Mouse (Mus musculus) brain, embryonic 18.5 days (tissue): Measurements from ENCODE around the gene Cnga4.
"Not testable (repeated sequence)": the region's sequence is repeated elsewhere in the genome, so short reads cannot be mapped to it uniquely, and the experiment has no call there.

ENCODE experiments used
- DNase-seq: peaks from one replicate; pipeline ENCODE4 v3.0.0-alpha.2; 2012; ENCODE audit warnings: low read depth, low spot score

The Cnga4 gene

DNA sequence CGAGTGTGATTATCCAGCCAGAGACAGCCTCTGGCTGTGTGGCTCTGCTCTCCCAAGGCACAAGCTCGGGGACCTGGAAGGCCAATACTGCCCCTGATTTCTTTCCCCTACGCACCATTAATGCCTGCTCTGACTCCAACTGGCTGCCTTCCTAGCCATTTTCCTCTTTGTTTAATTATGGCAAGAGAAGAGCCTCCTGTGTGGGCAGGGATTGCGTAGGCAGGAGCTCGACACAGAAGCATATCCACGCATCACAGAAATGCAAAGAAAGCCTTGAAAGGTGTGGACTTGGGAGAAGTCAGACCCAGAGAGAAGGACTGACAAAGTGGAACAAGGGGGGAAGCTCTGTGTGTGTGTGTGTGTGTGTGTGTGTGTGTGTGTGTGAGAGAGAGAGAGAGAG, 10.0 kb downstream of the Cnga4 start:
- no peak for DNase-seq

DNA sequence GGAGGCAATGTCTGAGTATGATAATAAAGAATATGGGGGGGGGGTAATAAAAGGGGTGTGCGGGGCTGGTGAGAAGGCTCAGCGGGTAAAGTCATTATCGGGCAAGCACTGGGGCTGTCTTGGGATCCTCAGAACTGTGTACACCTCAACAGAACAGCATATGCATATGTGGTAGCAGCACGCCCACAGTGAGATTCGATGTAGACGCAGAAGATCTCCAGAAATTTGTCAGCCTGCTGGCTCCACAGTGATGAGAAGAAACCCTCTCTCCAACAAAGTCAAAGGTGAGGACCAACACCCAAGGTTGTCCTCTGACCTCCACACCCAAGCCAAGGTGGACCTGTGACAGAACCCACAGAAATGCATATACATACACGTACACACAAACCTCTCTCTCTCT, 12.2 kb downstream of the Cnga4 start:
- no peak for DNase-seq

DNA sequence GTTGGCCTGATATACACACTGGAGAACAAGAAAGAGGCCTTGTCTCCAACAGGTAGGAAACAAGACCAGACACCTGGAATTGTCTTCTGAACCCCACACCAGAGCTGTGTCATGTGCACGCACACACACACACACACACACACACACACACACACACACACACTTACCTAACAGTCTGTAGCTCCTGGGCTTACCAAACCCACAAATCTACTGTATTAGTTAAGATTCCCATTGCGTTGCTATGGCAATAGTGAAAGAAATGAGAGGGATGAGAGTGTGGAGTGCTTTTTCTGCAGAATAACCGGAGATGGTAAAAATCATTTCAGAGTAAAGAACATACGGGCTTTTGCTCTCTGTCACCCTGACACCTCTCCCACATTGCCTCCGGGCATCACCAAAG, 13.7 kb downstream of the Cnga4 start:
- no peak for DNase-seq

DNA sequence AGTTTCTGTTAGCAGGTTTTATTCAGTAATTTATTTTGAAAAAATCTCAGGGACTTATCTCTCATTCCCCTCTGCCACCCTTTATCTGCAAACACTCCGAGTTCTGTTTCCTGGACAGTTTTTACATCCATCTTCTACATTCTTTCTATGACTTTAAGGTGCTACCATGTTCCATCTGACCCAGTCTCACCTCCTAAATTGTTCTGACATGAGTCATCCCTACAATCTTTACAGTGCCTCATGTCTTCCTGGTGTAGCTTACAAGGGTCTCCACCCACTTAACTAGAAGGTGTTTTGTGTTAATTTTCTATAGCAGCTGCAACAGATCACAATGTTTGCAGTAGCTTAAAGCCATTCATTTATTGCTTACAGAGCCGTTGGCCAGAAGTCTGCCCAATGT, 16.5 kb downstream of the Cnga4 start:
- no peak for DNase-seq

DNA sequence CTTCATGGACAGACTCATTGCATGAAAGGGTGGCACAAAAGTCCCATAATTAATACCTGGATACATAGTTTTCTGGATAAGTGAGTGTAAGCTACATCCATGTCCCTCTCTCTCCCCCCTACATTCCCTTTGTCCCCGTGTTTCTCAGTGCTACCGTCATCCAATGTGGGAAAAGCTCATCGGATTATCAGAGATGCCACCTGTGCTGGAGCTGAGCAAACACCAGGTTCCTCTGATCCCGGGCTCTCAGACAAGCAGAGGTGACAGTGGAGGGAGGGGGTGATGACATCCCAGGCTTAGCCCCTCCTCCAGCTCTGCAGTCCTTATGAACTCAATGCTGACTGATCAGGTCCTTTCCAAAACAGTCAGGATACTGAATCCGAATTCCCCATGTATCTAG, 20.0 kb downstream of the Cnga4 start:
- no peak for DNase-seq

DNA sequence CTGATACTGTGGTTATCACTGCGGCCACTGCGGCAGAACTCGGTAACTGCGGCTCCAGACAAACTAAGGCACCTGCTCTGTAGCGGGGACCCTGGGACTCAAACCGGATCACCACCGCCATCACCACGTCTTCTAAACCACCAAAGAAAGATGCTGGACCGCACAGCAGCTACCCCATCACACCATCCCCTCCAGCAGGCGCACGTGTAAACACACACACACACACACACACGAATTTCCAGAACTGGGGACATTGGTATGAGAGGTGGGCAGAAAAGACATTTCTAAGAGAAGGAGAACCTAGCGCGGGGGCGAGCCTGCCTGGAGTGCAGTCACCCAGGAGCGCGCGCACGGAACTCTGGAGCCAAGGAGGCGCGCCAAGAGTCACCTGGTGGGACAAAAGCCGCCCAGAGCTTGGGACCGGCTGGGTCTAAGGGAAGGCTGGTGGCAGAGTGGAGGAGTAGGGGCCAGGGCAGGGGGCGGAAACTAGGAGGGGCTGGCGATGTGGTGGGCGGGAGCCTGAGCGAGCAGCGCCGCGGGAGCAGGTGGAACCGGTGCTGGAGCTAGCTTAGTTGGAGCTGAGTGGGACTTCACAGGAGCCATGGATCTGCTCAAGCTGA, 21.2 kb downstream of the Cnga4 start, which contains the start of gene Cckbr:
Gene Cckbr, plus strand, starts transcription at position 308 of the 620 bp plus-strand sequence.
- DNase-seq = no peak

DNA sequence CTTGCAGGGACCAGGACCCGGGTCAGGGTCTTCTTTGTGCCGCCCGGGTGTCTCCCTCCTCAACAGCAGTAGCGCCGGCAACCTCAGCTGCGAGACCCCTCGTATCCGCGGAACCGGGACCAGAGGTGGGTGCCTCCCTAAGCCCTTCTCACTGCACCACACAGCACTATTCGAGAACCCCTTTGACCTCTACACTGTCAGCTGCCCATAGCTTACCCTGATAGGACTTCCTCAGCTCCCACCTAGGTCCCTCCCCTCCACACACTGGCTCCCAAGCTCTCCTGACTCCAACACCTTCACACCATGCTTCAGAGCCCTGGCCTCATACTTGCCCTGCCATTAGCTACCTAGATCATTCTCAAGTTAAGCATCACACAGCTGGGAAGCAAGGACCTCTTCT, 21.7 kb downstream of the Cnga4 start:
- DNase-seq = no peak

DNA sequence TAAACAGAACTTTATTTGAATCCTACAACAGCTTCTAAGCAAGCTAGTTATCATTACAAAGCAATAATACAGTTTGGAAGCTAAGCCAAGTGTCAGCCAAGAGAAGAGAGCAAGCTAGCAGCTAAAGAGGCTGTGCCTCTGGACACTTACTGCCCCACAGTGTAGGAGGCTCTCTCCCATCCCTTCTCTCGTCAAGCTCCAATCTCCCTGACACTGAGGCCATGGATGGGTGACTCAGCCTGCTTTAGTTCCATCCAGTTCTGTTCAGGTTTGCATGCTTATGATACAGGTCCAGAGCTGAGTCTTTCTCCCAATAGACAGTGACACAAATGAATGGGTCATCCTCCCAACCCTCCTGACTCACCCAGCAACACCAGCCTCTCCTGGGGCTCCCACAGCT, 27.7 kb downstream of the Cnga4 start:
- DNase-seq = no peak

DNA sequence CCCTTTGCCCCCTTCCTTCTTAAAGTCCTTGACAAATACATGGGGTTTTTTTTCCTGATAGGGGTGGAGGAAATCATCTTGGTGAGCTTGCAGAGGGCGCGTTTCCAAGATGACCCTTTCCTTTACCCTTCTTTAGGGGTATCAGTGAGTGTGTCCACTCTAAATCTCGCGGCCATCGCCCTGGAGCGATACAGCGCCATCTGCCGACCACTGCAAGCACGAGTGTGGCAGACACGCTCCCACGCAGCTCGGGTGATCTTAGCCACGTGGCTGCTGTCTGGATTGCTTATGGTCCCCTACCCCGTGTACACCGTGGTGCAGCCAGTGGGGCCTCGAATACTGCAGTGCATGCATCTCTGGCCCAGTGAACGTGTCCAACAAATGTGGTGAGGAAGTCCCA, 29.5 kb downstream of the Cnga4 start:
- no peak for DNase-seq

DNA sequence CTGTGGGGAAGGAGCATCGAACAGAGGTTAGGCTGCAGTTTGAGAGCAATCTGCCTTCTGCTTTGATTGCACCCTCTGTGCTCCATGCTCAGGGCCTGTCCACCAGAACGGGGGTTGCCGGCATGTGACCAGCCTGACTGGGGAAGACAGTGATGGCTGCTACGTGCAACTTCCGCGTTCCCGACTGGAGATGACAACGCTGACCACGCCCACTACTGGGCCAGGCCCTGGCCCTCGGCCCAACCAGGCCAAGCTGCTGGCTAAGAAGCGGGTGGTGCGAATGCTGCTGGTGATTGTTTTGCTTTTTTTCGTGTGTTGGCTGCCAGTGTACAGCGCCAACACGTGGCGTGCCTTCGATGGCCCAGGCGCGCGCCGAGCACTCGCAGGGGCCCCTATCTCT, 30.4 kb downstream of the Cnga4 start:
- no peak for DNase-seq

DNA sequence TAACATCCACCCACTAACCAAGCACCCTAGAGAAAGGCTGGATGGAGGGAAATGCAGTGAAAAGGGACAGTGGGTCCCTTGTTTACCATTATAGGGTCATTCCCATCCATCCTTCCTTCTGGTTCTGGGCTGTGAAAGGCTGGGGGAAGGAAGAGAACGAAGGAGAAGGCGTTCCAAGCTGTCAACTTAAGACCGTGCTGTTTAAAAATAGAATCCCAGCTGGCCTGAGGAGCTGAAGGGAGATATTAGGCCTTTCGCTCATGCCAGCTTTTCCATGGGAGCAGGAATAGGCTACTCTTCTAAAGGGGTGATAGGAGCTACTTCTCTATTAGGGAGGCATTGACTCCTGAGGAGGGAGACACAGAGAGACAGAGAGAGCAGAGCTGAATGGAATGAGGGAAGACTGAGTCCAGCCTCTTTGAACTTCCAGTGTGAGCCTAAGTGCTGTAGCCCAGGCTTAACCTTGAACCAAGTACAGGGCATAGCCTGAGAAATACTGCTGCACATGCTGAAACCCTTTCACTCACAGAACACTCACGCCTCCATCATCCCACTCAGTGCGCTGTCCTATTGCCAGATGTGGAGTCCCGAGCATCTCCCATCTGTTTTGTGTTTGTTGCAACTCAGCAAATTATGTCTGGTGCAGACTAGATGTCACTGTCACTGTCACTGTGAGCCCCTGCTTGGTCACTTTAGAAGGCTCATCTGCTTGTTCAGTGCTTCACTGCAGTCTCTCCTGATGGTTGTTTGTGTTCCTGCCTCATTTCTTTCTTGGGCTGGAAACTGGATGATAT, 33.8 kb downstream of the Cnga4 start:
- DNase-seq = no peak

DNA sequence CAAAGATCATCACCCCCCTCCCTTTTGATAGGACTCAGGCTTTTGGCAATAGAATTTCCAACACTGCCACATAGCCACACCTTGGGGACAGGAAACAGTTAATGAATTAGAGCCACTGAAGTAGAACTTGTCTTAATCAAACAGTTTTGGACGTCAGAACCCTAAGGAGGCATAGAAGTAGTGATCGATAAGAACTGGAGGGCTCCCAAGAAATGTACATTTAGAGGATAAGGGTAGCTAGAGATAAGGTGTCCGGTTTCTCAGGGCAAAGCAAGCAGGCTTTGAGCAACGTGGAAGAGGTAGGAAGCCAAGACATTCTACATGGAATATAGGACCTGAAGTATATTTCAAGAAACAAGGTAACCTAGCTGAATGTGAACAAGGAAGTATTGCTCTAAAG, 37.1 kb downstream of the Cnga4 start:
- no peak for DNase-seq

DNA sequence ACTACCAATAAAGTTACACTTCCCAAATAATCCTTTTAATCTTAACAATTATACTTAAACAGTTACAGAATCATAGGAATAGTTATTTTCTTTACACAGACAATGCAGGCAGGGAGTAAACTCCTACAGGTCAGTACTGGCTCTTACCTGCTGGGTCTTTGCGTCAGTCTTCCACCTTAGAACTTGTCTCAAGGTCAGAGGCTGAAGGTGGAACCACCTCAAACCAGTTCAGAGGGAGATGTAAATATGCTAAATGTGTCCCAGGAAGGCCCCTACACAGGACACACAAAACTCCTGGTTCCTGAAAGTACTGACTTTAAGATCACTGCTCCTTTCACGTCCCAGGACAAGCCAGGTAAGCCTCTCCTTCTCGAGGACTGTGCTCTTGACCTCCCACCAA, 40.7 kb downstream of the Cnga4 start:
- no peak for DNase-seq

DNA sequence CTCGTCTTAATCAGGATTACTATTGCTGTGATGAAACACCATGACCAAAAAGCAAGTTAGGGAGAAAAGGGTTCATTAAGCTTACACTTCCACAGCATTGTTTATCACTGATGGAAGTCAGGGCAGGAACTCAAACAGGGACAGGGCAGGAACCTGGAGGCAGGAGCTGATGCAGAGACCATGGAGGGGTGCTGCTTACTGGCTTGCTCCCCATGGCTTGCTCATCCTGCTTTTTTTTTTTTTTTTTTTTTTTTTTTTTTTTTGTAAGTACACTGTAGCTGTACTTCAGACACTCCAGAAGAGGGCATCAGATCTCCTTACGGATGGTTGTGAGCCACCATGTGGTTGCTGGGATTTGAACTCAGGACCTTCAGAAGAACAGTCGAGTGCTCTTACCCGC, 49.0 kb downstream of the Cnga4 start:
- not testable (repeated sequence) for DNase-seq
